Mouse (Mus musculus): ENCODE data around the gene Zfp874b. TPM values are rescaled to one million over a fixed set of nuclear protein-coding genes. Genes with fewer than 3 reads are reported as not detected.

The Zfp874b gene
- 3.5 and 3.6 TPM in 2 replicates for polyA plus RNA-seq (2015; fragmentation: Nextera tagmentation; extraction: Ambion mirVana)

GRCm38 (mm10) chr13:67483625-67484423, at the start of gene Zfp874b:
Gene Zfp874b (minus strand): TSS chr13:67484258.
- Histone ChIP-seq H3K27ac (ENCODE audit: low read length) (peak within 1 kb of the TSS; percentile 29; the same call in 1 of the 2 replicates), H3K4me1 (replicated peaks; ENCODE audit: control insufficient read depth, insufficient read depth, low read length) (peaks cover 5% of the 10 kb centered on the region), H3K9ac (ENCODE audit: low read length) (peak within 1 kb of the TSS; percentile 73), H3K4me2 (ENCODE audit: low read depth, low read length) (peak within 1 kb of the TSS; percentile 74), H3K27me3 (ENCODE audit: control insufficient read depth, insufficient read depth, low read depth, low read length) (no peaks in the 10 kb centered on the region), H3K9me3 (ENCODE audit: control insufficient read depth, low read length) (no peaks in the 10 kb centered on the region), H3K4me3 (ENCODE audit: low read length) (peak within 1 kb of the TSS; percentile 64), H3K36me3 (ENCODE audit: control insufficient read depth, insufficient read depth, low read length) (peaks cover 4% of the 10 kb centered on the region; the same call in 1 of the 2 replicates)
- 3% methylated on average over 20 of the region's 20 CpGs for WGBS
- ATAC-seq (ENCODE audit: low read depth), result peak; percentile 96

GRCm38 (mm10) chr13:67527049-67527730, 43.1 kb upstream of the Zfp874b start:
- Histone ChIP-seq H3K27me3 (ENCODE audit: control insufficient read depth, insufficient read depth, low read depth, low read length) (no peaks in the 10 kb centered on the region), H3K9me3 (ENCODE audit: control insufficient read depth, low read length) (no peaks in the 10 kb centered on the region), H3K4me1 (replicated peaks; ENCODE audit: control insufficient read depth, insufficient read depth, low read length) (no peaks in the 10 kb centered on the region; the same call in 1 of the 2 replicates), H3K4me3 (ENCODE audit: low read length) (no peak overlapping the region), H3K9ac (ENCODE audit: low read length) (no peak overlapping the region), H3K4me2 (ENCODE audit: low read depth, low read length) (no peak overlapping the region), H3K36me3 (ENCODE audit: control insufficient read depth, insufficient read depth, low read length) (no peaks in the 10 kb centered on the region), H3K27ac (ENCODE audit: low read length) (no peak overlapping the region)
- 84% methylated on average over 3 of the region's 3 CpGs for WGBS
- no peak for ATAC-seq (ENCODE audit: low read depth)

- H3K9me3 ChIP-seq (ENCODE audit: control insufficient read depth, low read length), result no peaks in the 10 kb centered on the region
- no peaks in the 10 kb centered on the region for H3K36me3 ChIP-seq (ENCODE audit: control insufficient read depth, insufficient read depth, low read length)
- peak; percentile 100 for ATAC-seq (ENCODE audit: low read depth)
- H3K4me1 ChIP-seq (replicated peaks; ENCODE audit: control insufficient read depth, insufficient read depth, low read length), result no peaks in the 10 kb centered on the region; the same call in 1 of the 2 replicates
- H3K27me3 ChIP-seq (ENCODE audit: control insufficient read depth, insufficient read depth, low read depth, low read length), result no peaks in the 10 kb centered on the region
- WGBS, result under 1% methylated on average over 27 of the region's 27 CpGs
- H3K4me3 ChIP-seq (ENCODE audit: low read length), result peak within 1 kb of the TSS; percentile 96
- H3K4me2 ChIP-seq (ENCODE audit: low read depth, low read length), result peak within 1 kb of the TSS; percentile 89
- H3K27ac ChIP-seq (ENCODE audit: low read length), result peak within 1 kb of the TSS; percentile 79
- peak within 1 kb of the TSS; percentile 89 for H3K9ac ChIP-seq (ENCODE audit: low read length)
Observed at GRCm38 (mm10) chr13:67525753-67526410, 41.8 kb upstream of the Zfp874b start, which contains the start of the genes Gm26965 and Zfp87. Gene Gm26965 (minus strand): TSS chr13:67526151. Gene Zfp87 (minus strand): TSS chr13:67526177.

- Histone ChIP-seq H3K4me1 (replicated peaks; ENCODE audit: control insufficient read depth, insufficient read depth, low read length) (peaks cover 5% of the 10 kb centered on the region), H3K27ac (ENCODE audit: low read length) (no peak overlapping the region), H3K4me3 (ENCODE audit: low read length) (no peak overlapping the region), H3K36me3 (ENCODE audit: control insufficient read depth, insufficient read depth, low read length) (no peaks in the 10 kb centered on the region), H3K9me3 (ENCODE audit: control insufficient read depth, low read length) (no peaks in the 10 kb centered on the region), H3K4me2 (ENCODE audit: low read depth, low read length) (peak overlapping the region; percentile 76; the same call in 1 of the 2 replicates), H3K9ac (ENCODE audit: low read length) (no peak overlapping the region; the same call in 1 of the 2 replicates), H3K27me3 (ENCODE audit: control insufficient read depth, insufficient read depth, low read depth, low read length) (no peaks in the 10 kb centered on the region)
- 82% methylated on average over 1 of the region's 1 CpGs for WGBS
- no peak for ATAC-seq (ENCODE audit: low read depth)
Observed at GRCm38 (mm10) chr13:67500908-67501307, 16.9 kb upstream of the Zfp874b start.

GRCm38 (mm10) chr13:67500084-67500719, 16.1 kb upstream of the Zfp874b start, which contains the start of gene Zfp58:
Gene Zfp58 (minus strand): TSS chr13:67500555.
- peak within 1 kb of the TSS; percentile 86 for H3K4me3 ChIP-seq (ENCODE audit: low read length)
- WGBS, result under 1% methylated on average over 22 of the region's 22 CpGs
- peak within 1 kb of the TSS; percentile 76 for H3K4me2 ChIP-seq (ENCODE audit: low read depth, low read length)
- peaks cover 5% of the 10 kb centered on the region for H3K4me1 ChIP-seq (replicated peaks; ENCODE audit: control insufficient read depth, insufficient read depth, low read length)
- ATAC-seq (ENCODE audit: low read depth), result peak; percentile 97
- H3K27ac ChIP-seq (ENCODE audit: low read length), result no peak within 1 kb of the TSS
- H3K36me3 ChIP-seq (ENCODE audit: control insufficient read depth, insufficient read depth, low read length), result peaks cover 2% of the 10 kb centered on the region; the same call in 1 of the 2 replicates
- no peaks in the 10 kb centered on the region for H3K9me3 ChIP-seq (ENCODE audit: control insufficient read depth, low read length)
- peak within 1 kb of the TSS; percentile 76 for H3K9ac ChIP-seq (ENCODE audit: low read length)
- H3K27me3 ChIP-seq (ENCODE audit: control insufficient read depth, insufficient read depth, low read depth, low read length), result no peaks in the 10 kb centered on the region

- H3K9me3 ChIP-seq (ENCODE audit: control insufficient read depth, low read length), result peaks cover 16% of the 10 kb centered on the region
- no peak overlapping the region for H3K4me2 ChIP-seq (ENCODE audit: low read depth, low read length)
- H3K27me3 ChIP-seq (ENCODE audit: control insufficient read depth, insufficient read depth, low read depth, low read length), result no peaks in the 10 kb centered on the region
- no peak overlapping the region for H3K9ac ChIP-seq (ENCODE audit: low read length)
- no peak overlapping the region for H3K27ac ChIP-seq (ENCODE audit: low read length)
- H3K36me3 ChIP-seq (ENCODE audit: control insufficient read depth, insufficient read depth, low read length), result peaks cover 41% of the 10 kb centered on the region
- H3K4me3 ChIP-seq (ENCODE audit: low read length), result no peak overlapping the region
- ATAC-seq (ENCODE audit: low read depth), result no peak
- 82% methylated on average over 1 of the region's 1 CpGs for WGBS
- peaks cover 5% of the 10 kb centered on the region for H3K4me1 ChIP-seq (replicated peaks; ENCODE audit: control insufficient read depth, insufficient read depth, low read length)
Observed at GRCm38 (mm10) chr13:67495631-67496030, 11.6 kb upstream of the Zfp874b start.

GRCm38 (mm10) chr13:67484424-67484811, 360 bp upstream of the Zfp874b start:
- peak overlapping the region; percentile 64 for H3K4me3 ChIP-seq (ENCODE audit: low read length)
- H3K9ac ChIP-seq (ENCODE audit: low read length), result peak overlapping the region; percentile 73
- H3K27me3 ChIP-seq (ENCODE audit: control insufficient read depth, insufficient read depth, low read depth, low read length), result no peaks in the 10 kb centered on the region
- peak; percentile 73 for ATAC-seq (ENCODE audit: low read depth)
- H3K36me3 ChIP-seq (ENCODE audit: control insufficient read depth, insufficient read depth, low read length), result peaks cover 4% of the 10 kb centered on the region; the same call in 1 of the 2 replicates
- peaks cover 5% of the 10 kb centered on the region for H3K4me1 ChIP-seq (replicated peaks; ENCODE audit: control insufficient read depth, insufficient read depth, low read length)
- H3K4me2 ChIP-seq (ENCODE audit: low read depth, low read length), result peak overlapping the region; percentile 74
- 32% methylated on average over 8 of the region's 8 CpGs for WGBS
- H3K9me3 ChIP-seq (ENCODE audit: control insufficient read depth, low read length), result no peaks in the 10 kb centered on the region
- H3K27ac ChIP-seq (ENCODE audit: low read length), result no peak overlapping the region; the same call in 1 of the 2 replicates

- peaks cover 5% of the 10 kb centered on the region for H3K4me1 ChIP-seq (replicated peaks; ENCODE audit: control insufficient read depth, insufficient read depth, low read length)
- no peak overlapping the region for H3K27ac ChIP-seq (ENCODE audit: low read length)
- H3K9me3 ChIP-seq (ENCODE audit: control insufficient read depth, low read length), result no peaks in the 10 kb centered on the region
- no peak overlapping the region for H3K4me3 ChIP-seq (ENCODE audit: low read length)
- no peak overlapping the region for H3K9ac ChIP-seq (ENCODE audit: low read length)
- peaks cover 2% of the 10 kb centered on the region; the same call in 1 of the 2 replicates for H3K36me3 ChIP-seq (ENCODE audit: control insufficient read depth, insufficient read depth, low read length)
- WGBS, result 62% methylated on average over 4 of the region's 4 CpGs
- no peak for ATAC-seq (ENCODE audit: low read depth)
- H3K27me3 ChIP-seq (ENCODE audit: control insufficient read depth, insufficient read depth, low read depth, low read length), result no peaks in the 10 kb centered on the region
- H3K4me2 ChIP-seq (ENCODE audit: low read depth, low read length), result no peak overlapping the region
Observed at GRCm38 (mm10) chr13:67481528-67481927, 2.5 kb downstream of the Zfp874b start.
